Mouse (Mus musculus) layer of hippocampus, adult 9-11 months (tissue): ENCODE results near the gene Ddx52.

Experiments used
- DNase-seq: peaks from one replicate; pipeline ENCODE4 v3.0.0; 2022

Ddx52 gene

GRCm38 (mm10) chr11:83974561-83975346 is 32.9 kb downstream of the Ddx52 start:
- no peak for DNase-seq

DNA sequence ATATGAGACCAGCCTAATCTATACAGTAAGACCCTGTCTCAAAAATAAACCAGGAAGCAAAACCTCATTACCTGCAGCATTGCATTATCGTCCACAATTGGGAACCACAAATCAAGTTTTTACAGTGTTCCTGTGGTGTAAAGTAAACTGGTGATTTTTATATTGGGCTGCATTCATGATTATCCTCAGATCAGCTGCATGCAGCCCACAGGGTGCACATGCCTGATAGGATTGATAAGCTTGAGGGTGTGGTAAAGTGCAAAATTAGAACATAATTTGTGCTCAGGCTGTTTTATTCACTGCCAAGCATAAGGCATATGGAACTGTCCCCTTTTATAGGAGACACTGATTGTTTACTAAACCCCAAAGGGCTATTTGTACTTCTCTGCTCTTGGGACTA is 33.6 kb downstream of the Ddx52 start:
- no peak for DNase-seq

GRCm38 (mm10) chr11:83976236-83976977 is 34.5 kb downstream of the Ddx52 start:
- DNase-seq: no peak

DNA sequence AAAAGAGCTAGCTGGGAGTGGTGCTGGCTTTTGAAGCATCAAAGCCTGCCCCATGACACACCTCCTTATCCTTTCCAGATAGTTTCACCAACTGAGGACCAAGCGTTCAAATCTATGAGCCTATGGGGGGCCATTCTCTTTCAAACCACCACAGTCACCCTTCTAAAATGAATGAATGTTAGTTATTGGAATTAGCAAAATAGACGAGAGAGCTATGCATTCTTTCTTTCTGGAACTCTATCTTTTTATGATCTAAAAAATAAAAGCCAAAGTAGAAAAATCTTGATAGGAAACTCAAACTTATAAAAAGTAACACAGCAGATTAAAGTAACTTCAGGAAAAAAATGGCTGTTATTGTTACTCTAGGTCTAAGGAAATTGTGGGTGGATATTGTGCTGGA is 35.9 kb downstream of the Ddx52 start:
- no peak for DNase-seq

GRCm38 (mm10) chr11:83979992-83980391 is 38.1 kb downstream of the Ddx52 start:
- no peak for DNase-seq

- no peak for DNase-seq
These were observed 39.5 kb downstream of the Ddx52 start for GRCm38 (mm10) chr11:83981338-83981737.

- no peak for DNase-seq
These were observed 49.8 kb downstream of the Ddx52 start for GRCm38 (mm10) chr11:83991701-83992100.

- no peak for DNase-seq
These were observed 51.6 kb downstream of the Ddx52 start for GRCm38 (mm10) chr11:83993428-83993827.

- DNase-seq: no peak
These were observed 52.6 kb downstream of the Ddx52 start for GRCm38 (mm10) chr11:83994481-83994880.

DNA sequence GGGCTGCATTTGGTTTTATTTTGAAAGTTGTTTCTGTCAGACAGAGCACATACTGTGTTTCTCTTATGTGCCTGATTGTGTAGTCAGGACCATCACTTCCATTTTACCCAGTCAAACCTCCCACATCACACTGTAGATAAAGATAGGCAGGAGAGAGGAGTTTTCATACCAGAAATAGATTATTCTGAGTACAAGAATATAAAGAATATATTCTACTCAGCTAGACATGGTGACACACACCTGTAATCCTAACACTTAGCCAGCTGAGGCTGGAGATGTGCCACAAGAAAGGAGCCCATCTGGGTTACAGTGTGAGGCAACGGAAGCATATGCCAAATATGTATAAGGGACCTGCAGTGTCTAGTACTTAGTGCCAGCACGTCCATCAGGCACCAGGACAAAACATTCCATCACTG is 53.7 kb downstream of the Ddx52 start:
- peak; percentile 34 for DNase-seq

DNA sequence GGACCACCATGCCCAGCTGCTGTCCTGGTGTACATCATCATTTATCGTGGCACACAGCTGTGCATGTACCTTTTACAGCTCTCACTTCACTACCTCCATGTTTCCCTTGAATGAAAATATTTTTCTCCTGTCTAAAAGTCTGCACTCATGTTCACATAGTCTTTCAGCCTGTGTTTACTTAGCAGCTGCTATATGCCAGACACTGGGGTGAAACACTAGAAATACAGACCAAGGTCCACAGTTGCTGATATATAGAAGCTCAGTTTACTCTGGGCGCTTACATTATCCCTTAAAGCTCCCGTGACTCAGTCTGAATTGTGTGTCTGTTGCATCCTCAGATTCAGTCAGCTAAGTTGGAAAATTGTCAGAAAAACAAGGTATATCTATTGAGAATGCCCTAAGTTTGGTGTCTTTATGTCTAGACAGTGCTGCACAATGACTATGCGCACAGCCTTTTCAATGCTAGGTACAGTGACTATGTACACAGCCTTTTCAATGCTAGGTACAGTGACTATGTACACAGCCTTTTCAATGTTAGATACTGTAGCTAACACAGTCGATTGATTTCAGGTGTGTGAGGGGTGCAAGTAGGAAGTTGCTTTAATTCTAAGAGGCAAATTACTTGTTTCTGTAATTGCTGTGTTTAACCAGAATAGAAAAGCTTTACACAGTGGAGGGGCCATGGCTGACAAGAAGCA is 55.5 kb downstream of the Ddx52 start:
- no peak for DNase-seq

DNA sequence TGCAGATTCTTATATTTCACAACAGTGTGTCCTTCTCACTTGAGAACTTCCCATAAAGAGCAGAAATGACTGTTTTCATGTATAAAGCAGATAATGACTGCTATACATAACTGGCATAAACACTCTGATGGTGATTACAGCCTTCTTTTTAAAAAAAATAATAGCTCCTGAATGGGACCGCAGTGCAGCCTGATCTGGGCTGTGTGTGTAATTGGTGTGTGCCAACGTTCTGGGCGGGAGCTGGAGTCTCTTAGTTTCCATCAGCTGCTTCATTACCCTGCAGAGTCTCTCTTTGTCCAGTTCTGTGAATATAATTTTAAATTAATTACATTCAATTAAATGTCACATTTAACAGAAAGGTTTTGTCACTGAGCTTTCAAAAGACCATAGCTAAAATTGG is 57.1 kb downstream of the Ddx52 start:
- DNase-seq: no peak

DNA sequence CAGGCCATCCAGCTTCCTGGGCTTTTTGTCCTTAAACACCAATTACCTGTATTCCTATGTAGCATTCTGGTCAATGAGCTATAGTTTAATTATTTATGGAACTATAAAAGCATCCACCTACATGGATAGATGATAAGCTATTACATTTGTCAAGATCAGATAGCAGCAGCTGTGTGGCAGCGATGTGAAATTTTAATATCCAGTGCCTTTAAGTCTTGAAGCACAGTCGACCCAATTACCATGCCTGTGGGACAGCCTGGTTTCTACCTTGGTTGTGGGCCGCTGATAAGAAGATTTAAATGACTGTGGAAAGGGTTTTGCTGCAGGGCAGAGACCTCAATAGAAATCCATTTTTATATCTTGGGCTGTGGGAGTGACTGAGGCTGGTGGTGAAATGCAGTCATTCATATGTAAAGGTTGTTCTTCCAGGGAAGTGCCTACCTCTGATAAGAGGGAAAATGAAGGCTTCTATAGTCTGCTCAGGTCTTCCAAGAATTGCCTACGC is 57.6 kb downstream of the Ddx52 start:
- no peak for DNase-seq

DNA sequence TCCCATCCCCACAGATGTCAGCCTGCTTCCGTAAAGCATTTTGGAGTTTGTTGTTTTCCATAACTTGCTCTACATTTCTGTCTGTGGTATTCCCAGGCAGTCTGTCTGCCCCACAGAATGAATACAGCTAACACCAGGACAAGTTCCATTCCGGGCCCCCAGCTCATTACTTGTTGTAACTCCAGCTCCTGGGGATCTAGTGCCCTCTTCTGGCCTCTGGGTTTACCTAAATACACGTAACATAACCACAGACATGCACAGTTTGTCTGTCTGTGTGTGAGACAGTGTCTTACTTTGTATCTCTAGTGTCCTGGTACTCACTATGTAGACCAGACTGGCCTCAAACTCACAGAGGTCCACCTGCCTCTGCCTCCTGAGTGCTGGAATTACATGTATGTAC is 59.4 kb downstream of the Ddx52 start:
- DNase-seq: no peak

GRCm38 (mm10) chr11:84003986-84004385 is 62.1 kb downstream of the Ddx52 start:
- peak; percentile 75 for DNase-seq

GRCm38 (mm10) chr11:84009001-84009400 is 67.1 kb downstream of the Ddx52 start:
- no peak for DNase-seq

- no peak for DNase-seq
These were observed 68.5 kb downstream of the Ddx52 start for GRCm38 (mm10) chr11:84010411-84010810.

GRCm38 (mm10) chr11:84011050-84011449 is 69.2 kb downstream of the Ddx52 start:
- peak; percentile 36 for DNase-seq

DNA sequence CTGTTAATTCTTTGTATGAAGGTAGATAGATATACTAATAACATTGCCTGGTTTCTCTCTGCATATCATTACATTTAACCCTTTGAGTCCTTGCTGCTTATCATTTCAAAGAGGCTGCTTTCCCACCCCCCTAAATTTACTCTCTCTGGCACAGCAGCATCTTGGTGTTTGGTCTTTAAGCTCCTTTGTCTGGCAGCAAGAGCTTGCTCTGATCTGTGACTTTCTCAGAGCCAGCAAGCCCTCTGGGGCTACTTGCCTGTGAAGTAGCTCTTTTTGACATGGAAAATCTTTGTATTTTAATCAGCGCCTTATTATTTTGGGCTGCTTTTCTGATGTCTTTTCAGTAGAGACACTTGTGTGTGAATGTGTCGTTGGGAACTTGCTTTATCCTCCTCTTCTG is 69.7 kb downstream of the Ddx52 start:
- no peak for DNase-seq
